Mouse (Mus musculus) limb, embryonic 10.5 days (tissue): ENCODE data around the gene Hipk1. TPM values are rescaled to one million over a fixed set of nuclear protein-coding genes. Genes with fewer than 3 reads are reported as not detected.
A peak's percentile ranks its signal among the peaks of the same experiment; 100 is the strongest.
"Not testable (repeated sequence)": the region's sequence is repeated elsewhere in the genome, so short reads cannot be mapped to it uniquely, and the experiment has no call there.

Experiments
- DNase-seq: peaks from one replicate; pipeline ENCODE4 v3.0.0-alpha.2; 2017; ENCODE audit warnings: low spot score
- H3K27ac ChIP-seq: fragments of 300-500 bp; sonication (generic); 2 replicates; pipeline ENCODE4 v1.5.1; 2016; ENCODE audit warnings: mild to moderate bottlenecking
- H3K27me3 ChIP-seq: fragments of 300-500 bp; sonication (generic); 2 replicates; pipeline ENCODE4 v1.6.1; 2016; ENCODE audit warnings: low read depth, mild to moderate bottlenecking; ENCODE audit not compliant: poor library complexity, severe bottlenecking
- H3K36me3 ChIP-seq: fragments of 300-500 bp; sonication (generic); 2 replicates; pipeline ENCODE4 v1.6.1; 2016; ENCODE audit warnings: mild to moderate bottlenecking, moderate library complexity
- H3K4me1 ChIP-seq: fragments of 300-500 bp; sonication (generic); 2 replicates; pipeline ENCODE4 v1.6.1; 2016
- H3K4me3 ChIP-seq: fragments of 300-500 bp; sonication (generic); 2 replicates; pipeline ENCODE4 v1.5.1; 2016; ENCODE audit warnings: mild to moderate bottlenecking, moderate library complexity
- H3K9me3 ChIP-seq: fragments of 300-500 bp; sonication (generic); replicated peaks from 2 replicates; pipeline ENCODE4 v1.6.1; 2016; ENCODE audit warnings: mild to moderate bottlenecking
- WGBS: fragments of 180-500 bp; shearing (Covaris S2); methylation state at CpG from one replicate; pipeline ENCODE4 v1.1.7; 2016; 5-methylcytosine and 5-hydroxymethylcytosine counted together
- polyA plus RNA-seq: library from polyadenylated mRNA; unstranded; fragments of >200 nt; fragmentation: Nextera tagmentation; extraction: Ambion mirVana; gene quantifications from 2 replicates; pipeline ENCODE4 v1.2.1, GENCODE M21; 2016

The Hipk1 gene
- 8.7 and 10.6 TPM in 2 replicates for polyA plus RNA-seq

DNA sequence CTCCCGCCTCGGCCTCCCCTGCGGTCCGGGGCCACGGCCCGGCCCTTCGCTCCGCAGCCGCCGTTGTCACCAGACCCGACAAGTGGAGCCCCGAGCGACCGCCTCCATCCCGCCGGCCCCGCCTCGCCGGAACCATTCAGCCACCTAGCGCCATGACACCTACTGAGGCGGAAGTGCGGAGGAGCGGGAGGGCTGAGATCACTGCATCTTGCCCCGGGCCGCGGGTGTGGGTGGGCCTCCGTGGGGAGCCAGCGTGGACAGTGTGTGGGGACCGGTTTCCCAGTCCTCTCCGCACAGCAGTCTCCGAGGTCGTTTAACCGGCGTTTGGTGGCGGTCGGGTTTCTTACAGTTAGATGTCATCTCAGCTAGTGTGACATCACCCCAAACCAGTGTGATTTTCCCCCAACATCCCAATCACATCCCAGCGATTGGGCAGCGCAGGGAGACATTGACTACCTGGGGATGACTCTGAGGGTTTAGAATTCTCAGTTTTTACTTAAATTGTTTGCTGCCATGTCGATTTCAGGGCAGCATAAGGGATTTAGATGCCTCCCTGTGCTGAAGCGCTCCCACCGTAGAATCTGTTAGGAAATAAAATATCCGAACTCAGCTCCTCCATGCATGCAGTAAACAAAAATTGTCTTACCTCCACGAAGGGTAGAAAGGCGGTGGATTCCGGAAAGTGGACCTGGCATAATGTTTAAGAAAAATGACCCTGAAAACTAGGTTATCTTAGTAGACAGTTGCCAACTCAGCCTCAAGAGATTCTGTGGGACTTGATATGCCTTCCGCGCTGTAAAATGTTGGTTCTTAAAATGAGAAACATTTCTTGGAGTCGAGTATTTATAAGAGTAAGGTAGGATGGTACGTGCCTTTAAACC lies at the start of gene Hipk1:
Hipk1 (minus strand) TSS at position 334 of the 881 bp plus-strand sequence.
- peak; percentile 95 for DNase-seq
- Histone ChIP-seq H3K4me3 (peak within 1 kb of the TSS; percentile 98), H3K4me1 (peaks cover 14% of the 10 kb centered on the region; the same call in 1 of the 2 replicates), H3K27ac (peak within 1 kb of the TSS; percentile 98), H3K9me3 (no peaks in the 10 kb centered on the region), H3K27me3 (no peaks in the 10 kb centered on the region), H3K36me3 (no peaks in the 10 kb centered on the region)
- 10% methylated on average over 49 of the region's 49 CpGs for WGBS

DNA sequence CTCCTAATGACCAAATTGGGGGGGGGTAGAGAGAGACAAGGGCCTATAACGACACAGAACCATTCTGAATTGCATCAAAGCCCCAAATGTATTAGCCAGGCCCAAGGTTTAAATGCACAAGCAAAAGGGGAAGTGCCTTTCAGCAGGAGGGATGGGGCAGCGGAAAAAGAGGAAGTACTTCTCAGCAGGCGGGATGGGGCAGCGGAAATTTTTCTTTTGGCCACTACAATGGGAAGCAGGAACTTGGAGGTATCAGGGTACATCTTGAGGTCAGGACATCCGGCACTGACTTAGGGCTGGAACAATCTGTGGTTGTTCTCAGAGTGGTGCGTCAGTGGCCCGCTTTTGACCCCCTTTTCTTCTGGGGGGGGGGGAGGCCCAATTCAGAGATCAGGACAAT lies 49.6 kb upstream of the Hipk1 start:
- H3K27me3 ChIP-seq, H3K4me1 ChIP-seq, H3K4me3 ChIP-seq, DNase-seq, H3K9me3 ChIP-seq, H3K27ac ChIP-seq, H3K36me3 ChIP-seq: not testable (repeated sequence)
- 96% methylated on average over 7 of the region's 7 CpGs for WGBS

GRCm38 (mm10) chr3:103840195-103840594 lies 48.8 kb upstream of the Hipk1 start:
- WGBS, result 89% methylated on average over 3 of the region's 3 CpGs
- not testable (repeated sequence) for H3K4me1 ChIP-seq, DNase-seq, H3K27ac ChIP-seq, H3K4me3 ChIP-seq, H3K36me3 ChIP-seq, H3K27me3 ChIP-seq, H3K9me3 ChIP-seq

- Histone ChIP-seq H3K4me1 (no peaks in the 10 kb centered on the region), H3K27ac (no peak overlapping the region), H3K27me3 (no peaks in the 10 kb centered on the region), H3K36me3 (no peaks in the 10 kb centered on the region), H3K9me3 (no peaks in the 10 kb centered on the region), H3K4me3 (no peak overlapping the region)
- 92% methylated on average over 6 of the region's 6 CpGs for WGBS
- no peak for DNase-seq
Measured at GRCm38 (mm10) chr3:103839711-103840110, 48.3 kb upstream of the Hipk1 start.

- Histone ChIP-seq H3K4me3 (no peak overlapping the region), H3K27ac (no peak overlapping the region), H3K4me1 (no peaks in the 10 kb centered on the region), H3K36me3 (no peaks in the 10 kb centered on the region), H3K27me3 (no peaks in the 10 kb centered on the region), H3K9me3 (no peaks in the 10 kb centered on the region)
- WGBS, result 96% methylated on average over 5 of the region's 5 CpGs
- no peak for DNase-seq
Measured at GRCm38 (mm10) chr3:103836453-103836852, 45.1 kb upstream of the Hipk1 start.

- 86% methylated on average over 10 of the region's 10 CpGs for WGBS
- no peaks in the 10 kb centered on the region for H3K9me3 ChIP-seq
Measured at GRCm38 (mm10) chr3:103835951-103836310, 44.6 kb upstream of the Hipk1 start.

DNA sequence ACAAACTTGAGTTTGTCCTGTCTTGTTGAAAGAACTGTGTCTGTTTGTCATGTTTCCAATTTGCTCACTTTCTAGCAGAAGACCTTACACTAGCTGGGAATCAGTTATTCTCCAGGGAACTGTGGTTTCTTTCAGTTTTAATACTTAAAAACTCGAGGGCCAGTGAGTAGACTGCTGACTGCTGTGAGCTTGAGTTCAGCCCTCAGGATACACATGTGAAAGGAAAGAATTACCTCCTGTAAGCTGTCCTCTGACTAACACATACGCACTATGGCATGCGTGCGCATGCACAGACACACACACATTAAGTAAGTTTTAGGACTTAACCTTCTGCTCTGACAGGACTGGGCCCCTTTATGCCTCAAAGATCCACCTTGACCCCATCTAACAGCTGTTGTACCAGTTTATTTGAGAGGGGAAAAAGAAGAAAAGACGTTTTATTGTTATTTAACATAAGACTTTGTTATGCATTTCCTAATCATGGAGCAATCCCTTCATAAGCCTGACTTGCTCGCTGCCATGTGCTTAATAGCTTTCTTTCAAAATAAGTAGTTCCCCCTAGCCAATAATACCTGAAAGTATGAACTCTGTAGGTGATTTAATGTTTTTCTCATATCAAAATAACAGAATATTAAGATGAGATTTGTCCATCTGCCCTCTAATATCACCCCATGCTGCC lies 44.0 kb upstream of the Hipk1 start:
- no peaks in the 10 kb centered on the region for H3K36me3 ChIP-seq
- no peaks in the 10 kb centered on the region for H3K9me3 ChIP-seq
- H3K27me3 ChIP-seq, result no peaks in the 10 kb centered on the region
- no peak for DNase-seq
- H3K4me1 ChIP-seq, result no peaks in the 10 kb centered on the region
- no peak overlapping the region for H3K27ac ChIP-seq
- no peak overlapping the region for H3K4me3 ChIP-seq
- WGBS, result 83% methylated on average over 6 of the region's 6 CpGs

More at GRCm38 (mm10) chr3:103835951-103836310, 44.6 kb upstream of the Hipk1 start:
- H3K36me3 ChIP-seq, result no peaks in the 10 kb centered on the region
- DNase-seq, result no peak
- H3K27me3 ChIP-seq, result no peaks in the 10 kb centered on the region
- no peak overlapping the region for H3K27ac ChIP-seq
- H3K4me3 ChIP-seq, result no peak overlapping the region
- H3K4me1 ChIP-seq, result no peaks in the 10 kb centered on the region

GRCm38 (mm10) chr3:103834001-103834400 lies 42.6 kb upstream of the Hipk1 start:
- 94% methylated on average over 2 of the region's 2 CpGs for WGBS
- no peaks in the 10 kb centered on the region for H3K36me3 ChIP-seq

GRCm38 (mm10) chr3:103832426-103832825 lies 41.1 kb upstream of the Hipk1 start, which contains the start of gene Bcl2l15:
Gene Bcl2l15, plus strand, starts transcription at chr3:103832601.
- no peak within 1 kb of the TSS for H3K4me3 ChIP-seq
- H3K9me3 ChIP-seq, result no peaks in the 10 kb centered on the region
- H3K27ac ChIP-seq, result no peak within 1 kb of the TSS
- no peaks in the 10 kb centered on the region for H3K4me1 ChIP-seq
- H3K27me3 ChIP-seq, result no peaks in the 10 kb centered on the region
- DNase-seq, result no peak
- no peaks in the 10 kb centered on the region for H3K36me3 ChIP-seq

More at GRCm38 (mm10) chr3:103834001-103834400, 42.6 kb upstream of the Hipk1 start:
- Histone ChIP-seq H3K4me1 (no peaks in the 10 kb centered on the region), H3K27ac (no peak overlapping the region), H3K27me3 (no peaks in the 10 kb centered on the region), H3K4me3 (no peak overlapping the region), H3K9me3 (no peaks in the 10 kb centered on the region)
- DNase-seq, result no peak

DNA sequence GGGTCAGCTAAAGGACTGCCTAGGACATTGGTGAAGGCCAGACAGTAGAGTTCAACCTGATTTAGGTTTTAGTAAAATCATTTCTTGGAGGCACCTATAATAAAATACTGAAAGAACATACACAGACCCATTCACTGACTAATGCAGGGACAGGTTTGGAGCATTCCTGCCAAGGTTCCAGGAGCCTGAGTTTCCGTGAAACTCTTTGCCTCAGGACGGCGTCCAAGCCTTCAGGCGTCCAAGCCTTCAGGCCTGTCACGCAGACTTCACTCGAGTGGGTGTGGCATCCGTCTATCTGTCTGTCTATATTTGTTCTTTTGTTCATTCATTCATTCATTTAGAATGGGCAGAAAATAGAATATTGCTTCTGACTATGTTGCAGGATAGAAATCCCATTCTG lies 39.8 kb upstream of the Hipk1 start:
- H3K36me3 ChIP-seq, result no peaks in the 10 kb centered on the region
- no peak overlapping the region for H3K27ac ChIP-seq
- no peaks in the 10 kb centered on the region for H3K27me3 ChIP-seq
- WGBS, result 88% methylated on average over 7 of the region's 7 CpGs
- no peak overlapping the region for H3K4me3 ChIP-seq
- no peaks in the 10 kb centered on the region for H3K9me3 ChIP-seq
- no peaks in the 10 kb centered on the region for H3K4me1 ChIP-seq
- no peak for DNase-seq

DNA sequence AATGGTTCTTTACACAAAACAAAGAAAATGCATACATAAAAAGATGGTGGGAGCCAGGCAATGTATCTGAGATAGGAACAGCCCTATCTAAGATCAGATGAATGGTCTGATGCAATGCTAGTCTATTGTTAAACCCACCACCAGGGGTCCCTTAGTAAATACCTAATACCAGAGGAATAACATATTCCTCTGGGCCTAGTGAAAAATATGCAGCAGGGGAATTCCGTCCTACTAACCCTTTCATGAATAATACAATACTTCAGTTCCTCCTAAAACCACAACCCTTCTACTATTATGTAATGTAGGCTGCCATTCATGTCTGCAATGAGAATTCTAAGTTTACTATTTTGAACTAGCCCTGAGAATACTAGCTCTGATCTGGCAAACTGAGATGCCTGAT lies 39.3 kb upstream of the Hipk1 start:
- not testable (repeated sequence) for H3K27ac ChIP-seq, H3K4me1 ChIP-seq, H3K36me3 ChIP-seq, H3K4me3 ChIP-seq, H3K27me3 ChIP-seq, DNase-seq, H3K9me3 ChIP-seq
- WGBS, result 92% methylated on average over 1 of the region's 1 CpGs

GRCm38 (mm10) chr3:103829036-103829435 lies 37.7 kb upstream of the Hipk1 start:
- Histone ChIP-seq H3K36me3 (no peaks in the 10 kb centered on the region), H3K27ac (no peak overlapping the region), H3K4me1 (no peaks in the 10 kb centered on the region), H3K9me3 (no peaks in the 10 kb centered on the region), H3K27me3 (no peaks in the 10 kb centered on the region), H3K4me3 (no peak overlapping the region)
- no peak for DNase-seq
- WGBS, result 89% methylated on average over 3 of the region's 3 CpGs

DNA sequence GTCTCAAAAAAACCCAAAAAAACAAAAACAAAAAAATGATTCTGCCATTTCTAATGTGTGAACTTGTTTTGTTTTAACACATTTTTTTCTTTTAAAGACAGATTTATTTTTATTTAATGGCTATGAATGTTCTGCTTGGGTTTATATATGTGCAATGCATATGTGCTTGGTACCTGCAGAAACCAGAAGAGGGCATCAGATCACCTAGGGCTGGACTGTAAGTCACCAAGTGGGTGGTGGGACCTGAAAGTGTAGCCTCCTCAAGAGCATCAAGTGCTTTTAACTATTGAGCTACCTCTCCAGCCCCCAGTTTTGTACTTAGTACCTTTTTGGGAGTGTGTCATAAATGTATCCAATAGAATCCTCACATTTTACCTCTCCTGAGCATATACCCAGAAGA lies 36.2 kb upstream of the Hipk1 start:
- no peaks in the 10 kb centered on the region for H3K27me3 ChIP-seq

More for the DNA sequence above, 36.2 kb upstream of the Hipk1 start:
- H3K36me3 ChIP-seq, result peaks cover 9% of the 10 kb centered on the region
- H3K27ac ChIP-seq, result no peak overlapping the region
- no peaks in the 10 kb centered on the region for H3K9me3 ChIP-seq
- no peak for DNase-seq
- no peaks in the 10 kb centered on the region for H3K4me1 ChIP-seq
- H3K4me3 ChIP-seq, result no peak overlapping the region
